ENCODE assay signal across 15 mouse cellular contexts in genomic region chr5:144923351-144923750, GRCm38 (mm10). TPM values are rescaled to one million over a fixed set of nuclear protein-coding genes. Genes with fewer than 3 reads are reported as not detected.
DNase-seq lines count a peak whose midpoint lies in the region; ATAC-seq lines count a peak whose summit lies in the region.
"Had no signal": no experiment of that assay in that cellular context is flagged by ENCODE, and none has a peak within 500 bp of the region (broad histone marks: within the 10 kb centered on the region; RNA-seq: fewer than 3 reads in every experiment).

No protein-coding gene starts in this region.

- no peak overlapping the region for H3K4me2 ChIP-seq in kidney, embryonic 16.5 days (replicated peaks; ENCODE audit: low read depth, low read length)
- H3K4me2 ChIP-seq in neural tube, embryonic 15.5 days = no peak overlapping the region
- H3K4me2 ChIP-seq: embryonic facial prominence, embryonic 12.5 days had no signal

- no peaks in the 10 kb centered on the region for H3K9me3 ChIP-seq in kidney, embryonic 16.5 days (ENCODE audit: low read length)
- no peaks in the 10 kb centered on the region for H3K9me3 ChIP-seq in neural tube, embryonic 15.5 days (replicated peaks)
- H3K9me3 ChIP-seq: embryonic facial prominence, embryonic 12.5 days had no signal

- H3K27ac ChIP-seq in kidney, embryonic 16.5 days (ENCODE audit: low read length) = no peak overlapping the region
- 0 out of 2 replicates have a peak overlapping the region, but pooled peaks have one; percentile 4 for H3K27ac ChIP-seq in neural tube, embryonic 15.5 days (replicated peaks)
- H3K27ac ChIP-seq: embryonic facial prominence, embryonic 12.5 days had no signal

- DNase-seq in kidney, postnatal 36 days = no peak
- DNase-seq in brain, adult 2 months (ENCODE audit: low read depth, low spot score) = peak; percentile 84
- peak; percentile 47 to 58 for DNase-seq in frontal cortex, postnatal 14 days (ENCODE audit: low spot score in 2 of 2)
- DNase-seq in cerebellum, adult 9-10 months = no peak
- DNase-seq in lung, postnatal 14 days = no peak
- DNase-seq: adrenal gland, postnatal 36 days; cerebellum, adult 8-10 months; heart, adult 11 months; heart, postnatal 14 days; kidney, adult 18-20 months had no signal

- WGBS in kidney, embryonic 16.5 days = 37% methylated on average over 6 of the region's 6 CpGs
- WGBS in neural tube, embryonic 15.5 days = 27% methylated on average over 6 of the region's 6 CpGs

- H3K4me1 ChIP-seq in kidney, embryonic 16.5 days (ENCODE audit: insufficient read depth, low read length) = peaks cover 19% of the 10 kb centered on the region
- H3K4me1 ChIP-seq in neural tube, embryonic 15.5 days = peaks cover 44% of the 10 kb centered on the region

- no peaks in the 10 kb centered on the region for H3K27me3 ChIP-seq in kidney, embryonic 16.5 days (ENCODE audit: insufficient read depth, low read length)
- no peaks in the 10 kb centered on the region for H3K27me3 ChIP-seq in neural tube, embryonic 15.5 days (replicated peaks)
- H3K27me3 ChIP-seq: embryonic facial prominence, embryonic 12.5 days had no signal

- H3K9ac ChIP-seq in kidney, embryonic 16.5 days (replicated peaks; ENCODE audit: low read length) = no peak overlapping the region
- no peak overlapping the region for H3K9ac ChIP-seq in neural tube, embryonic 15.5 days (replicated peaks)
- H3K9ac ChIP-seq: embryonic facial prominence, embryonic 12.5 days had no signal

- peak; percentile 50; the same call in 1 of the 2 replicates for ATAC-seq in kidney, embryonic 16.5 days (ENCODE audit: low FRiP score, low TSS enrichment)
- no peak for ATAC-seq in neural tube, embryonic 15.5 days (ENCODE audit: low FRiP score)
- ATAC-seq: forebrain, embryonic 14.5 days had no signal

- H3K36me3 ChIP-seq in kidney, embryonic 16.5 days (ENCODE audit: insufficient read depth, low read length) = no peaks in the 10 kb centered on the region
- H3K36me3 ChIP-seq in neural tube, embryonic 15.5 days = no peaks in the 10 kb centered on the region
- H3K36me3 ChIP-seq: embryonic facial prominence, embryonic 12.5 days had no signal

- no peak overlapping the region for H3K4me3 ChIP-seq in kidney, embryonic 16.5 days (ENCODE audit: low read length)
- H3K4me3 ChIP-seq in neural tube, embryonic 15.5 days (replicated peaks) = no peak overlapping the region
- H3K4me3 ChIP-seq: embryonic facial prominence, embryonic 12.5 days; myocyte had no signal

RNA-seq across cellular contexts. Expression of gene Smurf1, which starts 42.3 kb away (rescaled TPM):
- polyA plus RNA-seq in kidney, embryonic 16.5 days (2015; fragmentation: Nextera tagmentation; extraction: Ambion mirVana) = 9.5 and 14.0 TPM in 2 replicates
- polyA plus RNA-seq in neural tube, embryonic 15.5 days (2015; fragmentation: Nextera tagmentation; extraction: Ambion mirVana) = 22.4 and 23.7 TPM in 2 replicates

Comparison
In these comparisons a context has a peak if more than half of its experiments do, and no peak if none do; other contexts are left out.
1. DNase-seq: peak in brain, adult 2 months (single experiment) and frontal cortex, postnatal 14 days (2 of 2); none in kidney, postnatal 36 days (0 of 2), cerebellum, adult 9-10 months (single experiment) and lung, postnatal 14 days (single experiment).